Mouse (Mus musculus): ENCODE data around the gene Pgr.

GRCm38 (mm10) chr9:8868511-8868910 lies 31.1 kb upstream of the Pgr start:
- TF ChIP-seq CTCF (IDR thresholded peaks at IDR 0.05; ENCODE audit: low read depth): no peak
- TF ChIP-seq EP300 (IDR thresholded peaks at IDR 0.05; ENCODE audit: low read depth): no peak

All from liver, postnatal 0 days (tissue).